Mouse (Mus musculus) ES-Bruce4 (cell line): ENCODE data around the gene Washc2. TPM values are rescaled to one million over a fixed set of nuclear protein-coding genes. Genes with fewer than 3 reads are reported as not detected.
"Not testable (repeated sequence)": the region's sequence is repeated elsewhere in the genome, so short reads cannot be mapped to it uniquely, and the experiment has no call there.

Experiments
- H3K27ac ChIP-seq: 2 replicates; pipeline ENCODE4 v1.5.1; 2012; ENCODE audit warnings: low read length, inconsistent platforms; ENCODE audit not compliant: insufficient read depth
- H3K27me3 ChIP-seq: 2 replicates; pipeline ENCODE4 v1.6.1; 2012; ENCODE audit warnings: mild to moderate bottlenecking, low read length, inconsistent platforms; ENCODE audit not compliant: control insufficient read depth, poor library complexity, insufficient read depth, severe bottlenecking
- H3K36me3 ChIP-seq: 2 replicates; pipeline ENCODE4 v1.6.1; 2012; ENCODE audit warnings: inconsistent platforms, mild to moderate bottlenecking, low read length, moderate library complexity; ENCODE audit not compliant: control insufficient read depth, poor library complexity, insufficient read depth, severe bottlenecking
- H3K4me1 ChIP-seq: one replicate; pipeline ENCODE4 v1.8.1; 2011; ENCODE audit warnings: low read length; ENCODE audit not compliant: control insufficient read depth, insufficient read depth
- H3K4me3 ChIP-seq: 2 replicates; pipeline ENCODE4 v1.5.1; 2011; ENCODE audit warnings: low read depth, mild to moderate bottlenecking, low read length
- H3K9ac ChIP-seq: 2 replicates; pipeline ENCODE4 v1.6.1; 2012; ENCODE audit warnings: low read depth, mild to moderate bottlenecking, inconsistent platforms; ENCODE audit not compliant: poor library complexity, severe bottlenecking
- H3K9me3 ChIP-seq: replicated peaks from 2 replicates; pipeline ENCODE4 v1.6.1; 2012; ENCODE audit warnings: mild to moderate bottlenecking, low read length, inconsistent platforms; ENCODE audit not compliant: control insufficient read depth, poor library complexity, insufficient read depth, severe bottlenecking
- CTCF ChIP-seq: IDR thresholded peaks from one replicate; pipeline ENCODE4 v1.8.1; 2011; ENCODE audit warnings: low read depth, low read length
- EP300 ChIP-seq: IDR thresholded peaks from 2 replicates; pipeline ENCODE4 v1.6.1; 2011; ENCODE audit warnings: low read depth, low read length; ENCODE audit not compliant: insufficient read depth
- POLR2A ChIP-seq: IDR thresholded peaks from one replicate; pipeline ENCODE4 v1.8.1; 2011; ENCODE audit warnings: low read length; ENCODE audit not compliant: insufficient read depth
- polyA plus RNA-seq: library from polyadenylated mRNA; stranded (reverse); fragments of >200 nt; gene quantifications from 2 replicates; pipeline ENCODE4 v1.2.4, GENCODE M21; 2011; ENCODE audit warnings: low read depth; ENCODE audit not compliant: missing spikeins, insufficient read depth, insufficient read length

Gene Washc2
- polyA plus RNA-seq: 50.5 and 56.2 TPM in 2 replicates

DNA sequence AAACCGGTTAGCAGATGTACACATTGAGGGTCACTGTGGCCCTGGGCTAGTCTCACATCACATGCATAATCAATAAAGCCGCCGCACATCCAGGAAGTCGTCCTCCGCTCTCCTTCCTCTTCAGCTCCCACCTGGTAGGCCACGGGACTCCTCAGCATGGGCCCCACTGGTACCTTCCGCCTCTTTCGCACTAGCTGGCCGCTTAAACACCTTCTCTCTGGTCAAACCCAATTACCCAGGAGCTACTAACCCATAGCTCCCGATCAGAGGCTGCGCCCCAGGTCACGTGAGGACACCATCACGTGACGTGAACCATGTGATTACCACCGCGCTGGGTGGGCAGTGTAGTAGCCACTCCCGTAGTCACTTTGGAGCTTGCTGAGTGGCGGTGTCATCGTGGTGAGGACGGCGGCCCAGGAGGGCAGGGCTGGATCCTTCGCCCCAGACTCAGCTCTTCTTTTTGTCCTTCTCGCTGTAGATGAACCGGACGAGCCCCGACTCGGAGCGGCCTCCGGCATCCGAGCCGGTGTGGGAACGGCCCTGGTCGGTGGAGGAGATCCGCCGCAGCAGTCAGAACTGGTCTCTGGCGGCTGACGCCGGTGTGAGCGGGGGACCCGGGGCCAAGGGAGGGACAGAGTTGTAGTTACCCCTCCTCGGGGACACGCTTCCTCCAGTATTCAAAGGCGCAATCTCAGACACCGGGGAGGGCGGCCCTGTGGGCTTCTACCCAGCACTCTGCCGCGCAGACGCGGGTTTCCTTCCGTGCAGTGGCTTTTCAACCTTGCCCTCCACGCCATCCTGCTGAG is at the start of gene Washc2:
Gene Washc2 (plus strand): TSS at position 310 of the 806 bp plus-strand sequence.
- peak within 1 kb of the TSS; percentile 63 for H3K9ac ChIP-seq
- no peaks in the 10 kb centered on the region for H3K9me3 ChIP-seq
- peak within 1 kb of the TSS; percentile 83 for H3K4me3 ChIP-seq
- no peaks in the 10 kb centered on the region for H3K4me1 ChIP-seq
- H3K36me3 ChIP-seq: peaks cover 10% of the 10 kb centered on the region
- H3K27ac ChIP-seq: peak within 1 kb of the TSS; percentile 38; the same call in 1 of the 2 replicates
- peak; percentile 70 for TF ChIP-seq POLR2A
- TF ChIP-seq EP300: peak; percentile 78
- TF ChIP-seq CTCF: no peak
- H3K27me3 ChIP-seq: no peaks in the 10 kb centered on the region

DNA sequence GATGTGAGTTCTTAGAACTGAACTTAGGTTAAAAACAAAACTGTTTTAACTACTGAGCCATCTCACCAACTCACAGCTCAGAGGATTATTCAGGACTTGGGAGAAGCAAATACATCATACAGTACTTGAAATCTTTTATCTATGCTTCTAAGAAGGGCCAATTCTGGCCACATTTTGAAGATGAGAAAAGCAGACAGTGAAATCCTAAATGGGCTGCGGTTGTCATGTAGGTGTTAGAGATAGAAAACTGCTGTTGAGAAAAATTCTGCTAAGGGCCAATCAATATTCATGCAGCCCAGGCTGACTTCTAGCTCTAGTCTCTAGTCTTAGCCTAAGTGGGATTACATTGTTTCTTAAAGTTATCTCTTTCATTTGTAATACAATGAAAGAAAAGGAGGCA is 41.5 kb upstream of the Washc2 start:
- no peak overlapping the region for H3K4me3 ChIP-seq
- no peak for TF ChIP-seq POLR2A
- no peak for TF ChIP-seq EP300
- TF ChIP-seq CTCF: no peak
- no peaks in the 10 kb centered on the region for H3K4me1 ChIP-seq

DNA sequence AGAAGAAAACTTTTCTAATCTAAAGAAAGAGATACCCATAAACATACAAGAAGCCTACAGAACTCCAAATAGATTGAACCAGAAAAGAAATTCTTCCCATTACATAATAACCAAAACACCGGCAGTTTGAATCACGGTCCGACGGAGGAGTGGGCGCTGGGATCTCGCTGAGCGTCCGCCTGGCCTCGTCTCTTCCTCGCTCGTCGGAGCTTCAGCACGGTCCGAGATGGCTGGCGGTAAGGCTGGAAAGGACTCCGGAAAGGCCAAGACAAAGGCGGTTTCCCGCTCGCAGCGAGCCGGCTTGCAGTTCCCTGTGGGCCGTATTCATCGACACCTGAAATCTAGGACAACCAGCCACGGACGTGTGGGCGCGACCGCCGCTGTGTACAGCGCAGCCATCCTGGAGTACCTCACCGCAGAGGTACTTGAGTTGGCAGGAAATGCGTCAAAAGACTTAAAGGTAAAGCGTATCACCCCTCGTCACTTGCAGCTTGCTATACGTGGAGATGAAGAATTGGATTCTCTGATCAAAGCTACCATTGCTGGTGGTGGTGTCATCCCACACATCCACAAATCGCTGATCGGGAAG is 34.2 kb upstream of the Washc2 start:
- H3K9ac ChIP-seq, H3K4me3 ChIP-seq, H3K36me3 ChIP-seq, H3K9me3 ChIP-seq, H3K4me1 ChIP-seq, H3K27me3 ChIP-seq, H3K27ac ChIP-seq: not testable (repeated sequence)

More for the DNA sequence above, 41.5 kb upstream of the Washc2 start:
- H3K9me3 ChIP-seq: 0 out of 2 replicates have a peak, but pooled peaks cover 3% of the 10 kb centered on the region
- no peak overlapping the region for H3K27ac ChIP-seq
- H3K36me3 ChIP-seq: no peaks in the 10 kb centered on the region
- no peak overlapping the region for H3K9ac ChIP-seq
- no peaks in the 10 kb centered on the region for H3K27me3 ChIP-seq

DNA sequence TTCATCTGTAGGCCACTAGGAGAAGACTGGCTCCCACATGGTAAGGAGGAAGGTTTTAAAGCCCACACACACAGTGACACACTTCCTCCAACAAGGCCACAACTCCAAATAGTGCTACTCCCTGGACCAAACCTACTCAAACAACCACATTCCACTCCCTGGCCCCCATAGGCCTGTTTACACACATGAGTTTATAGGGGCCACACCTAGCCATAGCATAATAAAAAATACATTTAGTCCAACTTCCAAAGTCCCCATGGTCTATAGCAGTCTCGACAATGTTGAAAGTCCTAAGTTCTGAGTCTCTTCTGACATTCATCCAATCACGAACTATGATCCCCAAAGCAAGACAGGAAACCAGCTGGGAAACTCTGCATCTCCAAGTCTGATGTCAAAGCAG is 29.5 kb upstream of the Washc2 start:
- TF ChIP-seq EP300: no peak
- no peak for TF ChIP-seq CTCF
- TF ChIP-seq POLR2A: no peak
- no peaks in the 10 kb centered on the region for H3K27me3 ChIP-seq
- no peak overlapping the region for H3K27ac ChIP-seq
- no peak overlapping the region for H3K4me3 ChIP-seq
- no peaks in the 10 kb centered on the region for H3K36me3 ChIP-seq
- no peak overlapping the region for H3K9ac ChIP-seq
- no peaks in the 10 kb centered on the region for H3K4me1 ChIP-seq
- no peaks in the 10 kb centered on the region for H3K9me3 ChIP-seq

DNA sequence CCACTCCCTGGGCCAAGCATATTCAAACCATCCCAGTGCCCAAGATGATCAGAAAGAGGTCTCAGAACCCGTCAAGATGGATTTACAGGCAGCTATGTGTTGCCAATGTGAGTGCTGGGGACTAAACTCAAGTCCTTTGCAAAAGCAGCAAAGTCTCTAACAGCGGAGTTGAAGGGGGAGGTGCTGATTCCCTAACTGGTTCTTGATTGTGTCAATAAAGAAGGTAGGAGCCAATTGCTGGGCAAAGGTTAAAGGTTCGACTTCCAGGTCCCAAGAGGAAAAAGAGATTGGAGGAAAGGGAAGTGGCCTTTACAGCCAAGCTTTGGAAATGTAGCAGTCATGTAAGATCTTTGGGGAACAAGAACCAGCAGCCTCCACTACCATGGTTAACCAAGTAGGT is 27.1 kb upstream of the Washc2 start:
- Histone ChIP-seq H3K36me3 (no peaks in the 10 kb centered on the region), H3K9ac (no peak overlapping the region), H3K4me3 (no peak overlapping the region), H3K9me3 (no peaks in the 10 kb centered on the region), H3K27ac (no peak overlapping the region), H3K27me3 (no peaks in the 10 kb centered on the region), H3K4me1 (no peaks in the 10 kb centered on the region)
- no peak for TF ChIP-seq EP300
- TF ChIP-seq POLR2A: no peak
- TF ChIP-seq CTCF: no peak

DNA sequence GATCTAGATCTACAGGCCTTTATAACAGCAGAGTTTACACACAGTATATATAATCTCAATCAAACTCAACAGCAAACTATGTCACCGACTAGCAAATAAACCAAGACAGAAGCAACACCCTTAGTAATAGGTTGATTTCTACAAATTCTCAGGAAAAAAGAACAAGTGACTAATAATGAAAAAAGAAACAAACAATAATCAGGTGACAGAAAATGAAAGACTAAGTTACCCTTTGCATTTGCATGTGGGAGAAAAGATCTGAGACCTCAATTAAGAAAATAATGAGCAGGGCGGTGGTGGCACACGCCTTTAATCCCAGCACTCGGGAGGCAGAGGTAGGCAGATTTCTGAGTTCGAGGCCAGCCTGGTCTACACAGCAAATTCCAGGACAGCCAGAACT is 24.3 kb upstream of the Washc2 start:
- Histone ChIP-seq H3K9me3 (no peaks in the 10 kb centered on the region), H3K9ac (no peak overlapping the region), H3K4me3 (no peak overlapping the region), H3K36me3 (no peaks in the 10 kb centered on the region), H3K27ac (no peak overlapping the region), H3K4me1 (no peaks in the 10 kb centered on the region), H3K27me3 (no peaks in the 10 kb centered on the region)
- TF ChIP-seq POLR2A (no peak), EP300 (no peak), CTCF (no peak)
